Mouse (Mus musculus): Measurements from ENCODE around the gene Otos.

DNA sequence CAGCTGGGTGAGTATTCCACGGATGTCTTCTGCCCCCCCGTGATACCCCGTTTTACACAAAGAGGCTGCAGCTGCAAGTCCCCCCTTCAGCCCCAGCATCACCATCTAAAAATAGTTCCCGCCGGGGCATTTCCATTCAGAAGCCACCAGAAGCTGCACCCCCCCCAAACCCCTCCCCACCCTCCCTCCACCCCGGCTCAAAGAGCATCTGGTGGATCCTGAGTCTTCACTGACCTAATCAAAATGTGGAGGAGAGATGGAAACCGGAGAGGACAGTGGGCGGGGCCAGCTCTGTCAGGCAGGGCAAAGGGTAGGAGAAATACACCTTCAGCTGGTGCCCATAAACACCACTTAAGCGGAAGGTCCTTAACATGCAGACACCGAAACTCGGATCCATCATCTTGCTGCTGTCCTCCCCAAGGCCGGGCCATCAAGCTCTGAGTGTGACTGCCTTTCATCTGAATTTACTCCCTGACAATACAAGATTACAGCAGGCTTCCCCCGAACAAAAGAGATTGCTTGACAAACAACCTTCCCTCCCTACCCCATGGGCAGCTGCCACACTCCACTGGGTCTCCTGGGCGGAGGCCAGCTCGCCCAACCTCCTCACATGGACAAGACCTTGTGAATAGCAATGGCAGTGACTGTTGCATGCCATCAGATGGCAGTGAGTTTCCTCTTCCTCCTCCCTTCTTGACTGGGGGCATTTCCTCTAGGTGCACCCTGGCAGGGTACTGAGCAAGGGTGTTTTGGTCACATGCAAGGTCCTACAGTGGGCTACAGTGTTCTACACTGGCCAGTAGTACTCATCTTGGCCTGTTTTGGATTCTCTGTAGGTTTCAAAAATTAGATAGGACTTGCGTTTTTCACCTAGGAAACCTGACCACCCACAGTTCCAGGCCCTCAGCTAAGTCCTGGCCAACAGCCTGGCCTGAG is 32.3 kb upstream of the Otos start:
- TF ChIP-seq POLR2A (IDR thresholded peaks at IDR 0.05; ENCODE audit: low read depth, low read length) = no peak
- TF ChIP-seq CTCF (conservative IDR thresholded peaks at IDR 0.05; ENCODE audit: insufficient read depth, insufficient read length, low read depth, low read length) = no peak
